ENCODE assay signal across 8 mouse cellular contexts in genomic region chr17:85618359-85619112, GRCm38 (mm10). TPM values are rescaled to one million over a fixed set of nuclear protein-coding genes. Genes with fewer than 3 reads are reported as not detected.
DNase-seq lines count a peak whose midpoint lies in the region; ATAC-seq and TF ChIP-seq lines count a peak whose summit lies in the region.

No protein-coding gene starts in this region.

- no peaks in the 10 kb centered on the region for H3K9me3 ChIP-seq in hindbrain, embryonic 10.5 days
- no peaks in the 10 kb centered on the region for H3K9me3 ChIP-seq in hindbrain, postnatal 0 days (ENCODE audit: low read length)
- H3K9me3 ChIP-seq in embryonic facial prominence, embryonic 12.5 days, result no peaks in the 10 kb centered on the region
- H3K9me3 ChIP-seq in hindbrain, embryonic 13.5 days, result no peaks in the 10 kb centered on the region
- H3K9me3 ChIP-seq in midbrain, embryonic 16.5 days (replicated peaks; ENCODE audit: control insufficient read depth, low read length, poor library complexity, severe bottlenecking), result no peaks in the 10 kb centered on the region

- H3K36me3 ChIP-seq in hindbrain, embryonic 10.5 days, result no peaks in the 10 kb centered on the region
- H3K36me3 ChIP-seq in hindbrain, postnatal 0 days (ENCODE audit: insufficient read depth, low read length), result no peaks in the 10 kb centered on the region
- H3K36me3 ChIP-seq in embryonic facial prominence, embryonic 12.5 days, result no peaks in the 10 kb centered on the region
- no peaks in the 10 kb centered on the region for H3K36me3 ChIP-seq in hindbrain, embryonic 13.5 days
- H3K36me3 ChIP-seq in midbrain, embryonic 16.5 days (ENCODE audit: control insufficient read depth, insufficient read depth, low read length), result no peaks in the 10 kb centered on the region

- peaks cover 50% of the 10 kb centered on the region for H3K4me1 ChIP-seq in hindbrain, embryonic 10.5 days (replicated peaks)
- 0 out of 2 replicates have a peak, but pooled peaks cover 3% of the 10 kb centered on the region for H3K4me1 ChIP-seq in hindbrain, postnatal 0 days (ENCODE audit: insufficient read depth, low read length)
- peaks cover 37% of the 10 kb centered on the region for H3K4me1 ChIP-seq in embryonic facial prominence, embryonic 12.5 days
- peaks cover 12% of the 10 kb centered on the region for H3K4me1 ChIP-seq in hindbrain, embryonic 13.5 days (replicated peaks)
- peaks cover 8% of the 10 kb centered on the region for H3K4me1 ChIP-seq in midbrain, embryonic 16.5 days (ENCODE audit: control insufficient read depth, insufficient read depth, low read length)

- H3K4me3 ChIP-seq in hindbrain, embryonic 10.5 days, result peak overlapping the region; percentile 41
- H3K4me3 ChIP-seq in hindbrain, postnatal 0 days (ENCODE audit: low read length), result no peak overlapping the region
- peak overlapping the region; percentile 38 for H3K4me3 ChIP-seq in embryonic facial prominence, embryonic 12.5 days
- H3K4me3 ChIP-seq in hindbrain, embryonic 13.5 days, result peak overlapping the region; percentile 16; the same call in 1 of the 2 replicates
- peak overlapping the region; percentile 31 for H3K4me3 ChIP-seq in midbrain, embryonic 16.5 days (ENCODE audit: low read depth, low read length)

- WGBS in hindbrain, embryonic 10.5 days, result under 1% methylated on average over 34 of the region's 34 CpGs
- 1% methylated on average over 34 of the region's 34 CpGs for WGBS in hindbrain, postnatal 0 days
- under 1% methylated on average over 34 of the region's 34 CpGs for WGBS in embryonic facial prominence, embryonic 12.5 days
- 2% methylated on average over 34 of the region's 34 CpGs for WGBS in hindbrain, embryonic 13.5 days
- under 1% methylated on average over 34 of the region's 34 CpGs for WGBS in midbrain, embryonic 16.5 days

- peaks cover 100% of the 10 kb centered on the region for H3K27me3 ChIP-seq in hindbrain, embryonic 10.5 days (ENCODE audit: insufficient read depth, poor library complexity, severe bottlenecking)
- H3K27me3 ChIP-seq in hindbrain, postnatal 0 days (ENCODE audit: insufficient read depth, low read length), result peaks cover 95% of the 10 kb centered on the region
- peaks cover 98% of the 10 kb centered on the region for H3K27me3 ChIP-seq in embryonic facial prominence, embryonic 12.5 days
- H3K27me3 ChIP-seq in hindbrain, embryonic 13.5 days, result peaks cover 100% of the 10 kb centered on the region
- H3K27me3 ChIP-seq in midbrain, embryonic 16.5 days (ENCODE audit: control insufficient read depth, insufficient read depth, low read depth, low read length), result peaks cover 71% of the 10 kb centered on the region

- no peak overlapping the region for H3K9ac ChIP-seq in hindbrain, postnatal 0 days (replicated peaks; ENCODE audit: low read length)
- no peak overlapping the region; the same call in 1 of the 2 replicates for H3K9ac ChIP-seq in embryonic facial prominence, embryonic 12.5 days
- H3K9ac ChIP-seq in hindbrain, embryonic 13.5 days, result no peak overlapping the region
- peak overlapping the region; percentile 61 for H3K9ac ChIP-seq in midbrain, embryonic 16.5 days (ENCODE audit: low read depth, low read length)

- peak; percentile 31 for DNase-seq in hindbrain, embryonic 10.5 days (ENCODE audit: low spot score)
- DNase-seq in hindbrain, postnatal 0 days (ENCODE audit: low spot score), result no peak
- no peak for DNase-seq in spleen, postnatal 4 days (ENCODE audit: low spot score in 2 of 2)
- no peak for DNase-seq in c-Kit-positive CD71-positive TER-119-positive erythroid progenitor cells, embryonic 14.5 days (ENCODE audit: low spot score)
- no peak for DNase-seq in left cerebral cortex, adult 9 months (ENCODE audit: low spot score in 2 of 2)

- TF ChIP-seq CTCF in hindbrain, postnatal 0 days (IDR thresholded peaks at IDR 0.05; ENCODE audit: low read depth), result no peak

- H3K27ac ChIP-seq in hindbrain, embryonic 10.5 days, result peak overlapping the region; percentile 71
- H3K27ac ChIP-seq in hindbrain, postnatal 0 days, result no peak overlapping the region
- H3K27ac ChIP-seq in embryonic facial prominence, embryonic 12.5 days, result peak overlapping the region; percentile 79
- no peak overlapping the region for H3K27ac ChIP-seq in hindbrain, embryonic 13.5 days
- H3K27ac ChIP-seq in midbrain, embryonic 16.5 days (ENCODE audit: low read length), result peak overlapping the region; percentile 76

- no peak for ATAC-seq in hindbrain, postnatal 0 days
- no peak for ATAC-seq in embryonic facial prominence, embryonic 12.5 days (ENCODE audit: insufficient number of reproducible peaks, insufficient read depth, low FRiP score, low TSS enrichment)
- ATAC-seq in hindbrain, embryonic 13.5 days (ENCODE audit: low FRiP score), result no peak
- no peak for ATAC-seq in midbrain, embryonic 16.5 days

- no peak overlapping the region; the same call in 1 of the 2 replicates for H3K4me2 ChIP-seq in hindbrain, postnatal 0 days (ENCODE audit: low read depth, low read length)
- peak overlapping the region; percentile 50 for H3K4me2 ChIP-seq in embryonic facial prominence, embryonic 12.5 days (replicated peaks)
- peak overlapping the region; percentile 17 for H3K4me2 ChIP-seq in hindbrain, embryonic 13.5 days
- H3K4me2 ChIP-seq in midbrain, embryonic 16.5 days (ENCODE audit: low read length), result peak overlapping the region; percentile 54

RNA-seq across cellular contexts. Expression of gene Six3, which starts 5.1 kb away (rescaled TPM):
- polyA plus RNA-seq in hindbrain, embryonic 10.5 days (2016; fragmentation: Nextera tagmentation; extraction: Ambion mirVana), result 0.46 and 1.9 TPM in 2 replicates
- 0.63 and 0.86 TPM in 2 replicates for total RNA-seq in hindbrain, postnatal 0 days (2014; rRNA removed)
- polyA plus RNA-seq in hindbrain, postnatal 0 days (2015; fragmentation: Nextera tagmentation; extraction: Ambion mirVana), result 1.1 TPM in 1 of 2 replicates, not detected in the other
- 8.9 and 9.8 TPM in 2 replicates for polyA plus RNA-seq in embryonic facial prominence, embryonic 12.5 days (2016; fragmentation: Nextera tagmentation; extraction: Ambion mirVana)
- 0.85 and 0.97 TPM in 2 replicates for polyA plus RNA-seq in hindbrain, embryonic 13.5 days (2015; fragmentation: Nextera tagmentation; extraction: Ambion mirVana)
- polyA plus RNA-seq in midbrain, embryonic 16.5 days (2015; fragmentation: Nextera tagmentation; extraction: Ambion mirVana), result 19.1 and 24.2 TPM in 2 replicates

Comparison
In these comparisons a context has a peak if more than half of its experiments do, and no peak if none do; other contexts are left out.
1. H3K27ac ChIP-seq: peak in hindbrain, embryonic 10.5 days (single experiment), embryonic facial prominence, embryonic 12.5 days (single experiment) and midbrain, embryonic 16.5 days (single experiment); none in hindbrain, postnatal 0 days (single experiment) and hindbrain, embryonic 13.5 days (single experiment).